Mouse (Mus musculus): Measurements from ENCODE around the gene Tmem150a.

Tmem150a gene

DNA sequence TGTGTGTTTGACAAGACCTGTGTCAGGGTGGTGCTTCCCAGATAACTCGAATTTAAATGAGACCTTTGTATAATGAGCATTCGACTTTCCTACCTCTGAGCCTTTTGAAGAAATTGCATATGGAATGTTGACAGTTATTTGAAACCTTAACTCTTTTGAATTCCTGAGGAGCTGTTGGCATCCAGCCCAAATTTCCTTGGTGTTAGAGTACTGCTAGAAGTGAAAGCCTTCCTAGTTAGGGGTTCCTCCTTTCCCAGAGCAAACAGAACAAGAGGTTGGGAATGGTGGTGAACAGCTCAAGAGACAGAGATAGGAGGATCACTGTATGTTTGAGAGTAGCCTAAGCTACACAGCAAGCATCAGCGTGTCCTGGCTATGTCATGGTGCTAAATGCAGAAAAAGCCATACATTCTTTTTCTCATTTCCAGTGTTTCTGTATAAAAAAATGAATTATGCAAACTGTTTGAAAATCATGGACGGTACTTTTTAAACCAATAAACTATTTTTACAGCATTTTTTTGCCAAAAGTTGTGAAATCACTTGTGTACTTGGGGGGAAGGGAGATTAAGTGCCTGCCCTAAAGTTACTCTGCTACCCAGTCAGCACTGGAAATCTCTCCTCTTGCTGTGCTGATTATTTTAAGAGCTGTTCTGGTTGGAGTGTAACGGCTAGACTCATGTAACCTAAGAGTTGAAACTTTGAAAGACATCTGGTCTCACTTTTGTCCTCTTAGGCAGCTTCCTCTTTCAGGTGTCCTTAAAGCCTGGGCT is 2.4 kb upstream of the Tmem150a start:
- peak; percentile 67 for DNase-seq (ENCODE audit: low spot score)

- no peak for DNase-seq (ENCODE audit: low spot score)
Measured at GRCm38 (mm10) chr6:72354025-72354424, 1.2 kb upstream of the Tmem150a start.

GRCm38 (mm10) chr6:72356001-72356532 is 820 bp downstream of the Tmem150a start:
- DNase-seq (ENCODE audit: low spot score): no peak

GRCm38 (mm10) chr6:72357164-72358079 is 2.2 kb downstream of the Tmem150a start:
- DNase-seq (ENCODE audit: low spot score): no peak

DNA sequence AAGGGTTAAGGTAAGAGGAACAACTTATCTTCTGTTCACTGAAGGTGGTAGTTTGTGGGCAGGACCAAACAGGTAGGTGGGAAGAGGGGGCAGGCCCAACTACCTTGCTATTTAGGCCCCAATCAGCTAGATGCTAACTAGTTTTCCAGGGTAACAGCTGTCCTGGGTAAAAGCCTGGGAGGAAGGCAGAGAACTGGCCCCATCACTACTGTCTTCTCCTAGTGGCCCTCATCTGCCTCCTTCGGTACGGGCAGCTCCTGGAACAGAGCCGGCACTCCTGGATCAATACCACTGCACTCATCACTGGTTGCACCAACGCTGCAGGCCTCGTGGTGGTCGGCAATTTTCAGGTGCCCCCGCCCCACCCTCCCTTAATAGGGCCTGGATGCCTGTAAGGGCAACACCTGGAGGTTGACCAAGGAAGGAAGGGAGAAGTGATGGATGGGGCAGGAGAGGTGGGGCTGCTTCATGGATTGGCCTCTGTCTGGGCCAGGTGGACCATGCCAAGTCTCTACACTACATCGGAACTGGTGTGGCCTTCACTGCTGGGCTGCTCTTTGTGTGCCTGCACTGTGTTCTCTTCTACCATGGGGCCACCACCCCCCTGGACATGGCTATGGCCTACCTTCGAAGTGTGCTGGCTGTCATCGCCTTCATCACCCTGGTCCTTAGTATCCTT is 3.0 kb downstream of the Tmem150a start:
- no peak for DNase-seq (ENCODE audit: low spot score)

- DNase-seq (ENCODE audit: low spot score): no peak
Measured at GRCm38 (mm10) chr6:72359343-72359742, 4.1 kb downstream of the Tmem150a start.

- DNase-seq (ENCODE audit: low spot score): no peak
Measured at GRCm38 (mm10) chr6:72359891-72360598, 4.8 kb downstream of the Tmem150a start.

GRCm38 (mm10) chr6:72360599-72360935 is 5.3 kb downstream of the Tmem150a start:
- no peak for DNase-seq (ENCODE audit: low spot score)

GRCm38 (mm10) chr6:72361121-72361551 is 5.9 kb downstream of the Tmem150a start:
- DNase-seq (ENCODE audit: low spot score): no peak

DNA sequence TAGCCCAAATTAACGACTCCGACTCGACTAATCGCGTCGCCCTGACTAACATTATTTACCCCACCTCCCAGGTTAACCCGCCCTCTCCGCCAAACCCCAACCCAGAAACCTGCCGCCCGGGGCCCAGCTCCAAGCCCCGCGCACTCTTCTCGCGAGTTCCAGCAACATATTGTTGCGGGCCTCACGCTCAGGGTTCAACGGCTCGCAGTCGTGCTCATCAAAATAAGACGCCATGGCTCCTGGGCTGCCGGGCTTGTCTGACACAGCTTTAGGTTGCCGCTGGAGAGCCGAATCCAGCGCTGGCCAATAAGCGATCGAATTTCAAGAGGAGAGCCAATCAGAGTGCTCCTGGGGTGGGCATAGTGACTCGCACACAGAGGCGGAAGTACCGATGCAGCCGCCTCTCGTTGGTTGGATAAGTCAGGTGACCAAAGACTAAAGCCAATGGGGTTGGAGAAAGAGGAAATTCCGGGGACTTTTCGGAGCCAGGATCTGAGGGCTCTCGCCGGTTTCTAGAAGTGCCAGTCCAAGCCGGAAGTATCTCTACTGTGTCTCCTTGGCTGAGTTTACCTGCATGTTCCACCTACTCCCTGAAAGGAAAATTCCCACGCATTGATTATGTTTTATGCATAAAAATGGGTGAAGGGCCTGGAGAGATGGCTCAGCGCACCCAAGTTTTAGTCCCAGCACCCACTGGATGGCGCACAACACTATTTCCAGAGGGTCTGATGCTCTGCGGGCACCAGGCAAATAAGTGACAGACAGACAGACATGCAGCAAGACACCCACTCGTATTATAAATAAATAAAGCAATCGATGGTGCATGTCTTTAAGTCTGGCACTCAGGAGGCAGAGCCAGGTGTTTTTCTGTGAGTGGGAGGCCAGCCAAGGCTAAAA is 7.1 kb downstream of the Tmem150a start:
- DNase-seq (ENCODE audit: low spot score): peak; percentile 99

- DNase-seq (ENCODE audit: low spot score): no peak
Measured at GRCm38 (mm10) chr6:72364009-72364408, 8.8 kb downstream of the Tmem150a start.

GRCm38 (mm10) chr6:72364985-72365384 is 9.7 kb downstream of the Tmem150a start:
- DNase-seq (ENCODE audit: low spot score): no peak

DNA sequence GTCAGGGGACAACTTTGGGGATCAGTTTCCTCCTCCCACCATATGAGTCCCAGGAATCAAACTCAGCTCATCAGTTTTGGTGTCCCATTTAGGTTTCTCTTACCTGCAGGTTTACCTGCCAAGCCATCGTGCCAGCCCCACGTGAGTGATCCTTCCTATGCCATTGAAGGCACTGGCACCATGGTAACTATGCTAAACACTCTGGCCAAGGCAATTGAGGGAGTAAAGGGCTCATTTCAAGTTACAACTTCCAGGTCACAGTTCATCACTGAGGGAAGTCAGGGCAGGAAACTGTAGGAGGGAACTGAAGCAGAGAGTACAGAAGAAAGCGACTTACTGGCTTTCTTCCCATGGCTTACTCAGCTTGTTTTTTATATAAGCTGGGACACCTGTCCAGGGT is 11.1 kb downstream of the Tmem150a start:
- DNase-seq (ENCODE audit: low spot score): no peak

DNA sequence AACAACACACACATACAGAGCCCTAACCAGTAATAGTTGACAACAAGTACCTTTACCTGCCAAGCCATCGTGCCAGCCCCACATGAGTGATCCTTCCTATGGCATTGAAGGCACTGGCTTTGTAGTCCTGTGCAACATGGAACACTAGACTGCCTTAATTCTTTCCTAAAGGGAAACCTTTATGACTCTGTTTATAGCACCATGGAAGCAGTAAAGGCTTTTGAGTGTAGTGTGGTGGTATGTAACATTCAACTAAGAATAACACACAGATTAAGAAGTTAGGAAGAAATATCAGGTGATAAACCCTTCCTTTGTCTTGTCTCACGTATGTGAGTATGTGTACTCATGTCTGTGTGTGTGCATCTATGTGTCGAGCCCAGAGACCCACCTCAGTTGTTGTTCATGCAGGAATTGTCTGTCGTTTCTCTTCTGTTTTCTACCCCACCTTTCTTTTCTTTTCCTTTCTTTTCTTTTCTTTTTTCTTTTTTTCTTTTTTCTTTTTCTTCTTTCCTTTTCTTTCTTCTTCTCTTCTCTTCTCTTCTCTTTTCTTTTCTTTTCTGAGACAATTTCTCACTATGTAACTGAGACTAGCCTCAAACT is 11.7 kb downstream of the Tmem150a start, which contains the start of gene Rnf181:
Gene Rnf181, minus strand, starts transcription at position 113 of the 600 bp plus-strand sequence.
- DNase-seq (ENCODE audit: low spot score): no peak

DNA sequence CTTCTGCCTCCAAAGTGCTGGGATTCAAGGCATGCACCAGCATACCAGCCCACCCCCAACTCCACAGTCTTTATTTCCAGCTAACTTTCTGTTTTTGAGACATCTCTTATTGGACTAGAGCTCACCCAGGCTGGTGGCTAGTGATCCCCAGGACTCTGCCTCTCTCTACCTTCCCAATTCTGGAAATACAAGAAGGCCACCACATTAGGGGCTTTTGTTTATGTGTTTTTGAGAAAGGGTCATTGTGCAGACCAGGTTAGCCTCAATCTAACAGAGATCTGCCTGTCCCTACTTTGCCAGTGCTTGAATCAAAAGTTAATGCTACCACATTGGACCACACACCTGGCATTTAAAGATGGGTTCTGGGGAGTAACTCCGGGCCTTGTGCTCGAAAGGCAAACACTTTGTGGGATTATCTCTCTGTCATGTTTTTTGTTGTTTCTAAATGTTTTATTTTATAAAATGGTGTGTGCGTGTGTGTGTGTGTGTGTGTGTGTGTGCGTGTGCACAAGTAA is 12.3 kb downstream of the Tmem150a start:
- no peak for DNase-seq (ENCODE audit: low spot score)

DNA sequence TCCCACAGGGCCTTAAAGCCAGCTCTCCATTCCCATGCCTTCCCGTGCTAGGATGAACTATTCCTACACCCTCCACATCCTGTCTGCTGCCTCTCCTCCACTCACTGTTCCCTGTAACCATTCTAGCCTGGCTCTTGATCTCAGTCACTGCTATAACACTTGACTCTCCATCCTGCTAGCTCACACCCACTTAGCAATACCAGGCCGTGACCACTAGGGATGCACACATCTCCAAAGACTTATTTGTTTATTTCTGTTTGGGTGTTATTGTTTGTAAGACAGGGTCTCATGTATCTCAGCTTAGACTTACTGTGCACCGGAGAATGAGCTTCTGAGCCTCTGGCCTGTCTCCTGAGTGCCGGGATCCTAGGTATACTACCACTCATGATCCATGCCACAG is 14.3 kb downstream of the Tmem150a start:
- DNase-seq (ENCODE audit: low spot score): no peak

GRCm38 (mm10) chr6:72370091-72370490 is 14.8 kb downstream of the Tmem150a start:
- DNase-seq (ENCODE audit: low spot score): no peak

DNA sequence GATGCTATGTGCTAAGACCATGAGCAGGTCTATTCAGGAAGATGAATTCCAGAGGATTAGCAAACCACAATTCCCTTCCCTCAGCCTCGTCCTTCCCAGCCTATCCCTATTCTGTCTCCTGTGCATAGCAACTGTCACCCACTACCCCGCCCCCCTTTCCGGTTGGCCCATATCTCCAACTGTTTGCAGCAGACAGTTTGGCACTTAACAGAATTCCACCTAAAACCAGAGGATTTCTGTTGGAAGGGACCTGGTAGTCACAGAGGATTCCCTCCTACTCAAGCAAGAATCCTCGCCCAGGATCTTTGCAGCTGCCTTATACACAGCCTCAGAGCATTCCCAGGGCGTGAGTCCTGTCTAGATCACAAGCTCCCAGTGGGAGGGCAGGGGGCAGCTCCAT is 15.9 kb downstream of the Tmem150a start:
- DNase-seq (ENCODE audit: low spot score): no peak

DNA sequence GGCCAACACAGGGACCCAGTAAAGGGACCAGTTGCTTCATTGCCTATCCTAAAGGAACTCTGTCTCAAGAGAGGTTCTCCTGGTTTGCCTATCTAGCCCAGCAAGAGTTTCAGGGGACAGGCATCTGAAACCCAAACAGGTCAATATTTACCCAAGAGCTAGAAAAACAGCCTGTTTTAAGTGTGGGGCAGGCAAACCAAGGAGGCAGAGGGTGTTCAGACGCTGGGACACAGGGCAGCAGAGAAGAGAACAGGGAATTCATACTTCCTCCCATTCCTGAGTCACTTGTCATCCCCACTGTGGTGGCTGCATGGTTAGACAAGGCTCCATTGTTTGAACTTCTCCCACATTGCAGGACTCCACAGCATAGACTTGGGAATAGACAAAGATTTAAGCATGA is 16.3 kb downstream of the Tmem150a start:
- DNase-seq (ENCODE audit: low spot score): no peak

GRCm38 (mm10) chr6:72373184-72373583 is 17.9 kb downstream of the Tmem150a start:
- no peak for DNase-seq (ENCODE audit: low spot score)

Measured in lung, postnatal 25 days (tissue).